Mouse (Mus musculus) neural tube, embryonic 12.5 days (tissue): ENCODE measurements around the gene Amotl2. TPM values are rescaled to one million over a fixed set of nuclear protein-coding genes. Genes with fewer than 3 reads are reported as not detected.

Experiments
- ATAC-seq: fragments of 200-750 bp; cut with Nextera tagmentation; 2 replicates; pipeline ENCODE4 v1.8.0; 2017; ENCODE audit warnings: low read depth, mild to moderate bottlenecking, moderate TSS enrichment, moderate library complexity; ENCODE audit not compliant: low FRiP score
- H3K27ac ChIP-seq: fragments of 300-500 bp; sonication (generic); 2 replicates; pipeline ENCODE4 v1.5.1; 2016
- H3K27me3 ChIP-seq: fragments of 300-500 bp; sonication (generic); replicated peaks from 2 replicates; pipeline ENCODE4 v1.6.1; 2016; ENCODE audit warnings: mild to moderate bottlenecking
- H3K36me3 ChIP-seq: fragments of 300-500 bp; sonication (generic); 2 replicates; pipeline ENCODE4 v1.6.1; 2016; ENCODE audit warnings: mild to moderate bottlenecking
- H3K4me1 ChIP-seq: fragments of 300-500 bp; sonication (generic); 2 replicates; pipeline ENCODE4 v1.6.1; 2016
- H3K4me2 ChIP-seq: fragments of 300-500 bp; sonication (generic); replicated peaks from 2 replicates; pipeline ENCODE4 v1.6.1; 2016; ENCODE audit warnings: mild to moderate bottlenecking
- H3K4me3 ChIP-seq: fragments of 300-500 bp; sonication (generic); 2 replicates; pipeline ENCODE4 v1.5.1; 2016
- H3K9ac ChIP-seq: fragments of 300-500 bp; sonication (generic); 2 replicates; pipeline ENCODE4 v1.6.1; 2016; ENCODE audit warnings: mild to moderate bottlenecking
- H3K9me3 ChIP-seq: fragments of 300-500 bp; sonication (generic); 2 replicates; pipeline ENCODE4 v1.6.1; 2016; ENCODE audit warnings: mild to moderate bottlenecking
- WGBS: fragments of 180-500 bp; shearing (Covaris S2); methylation state at CpG from one replicate; pipeline ENCODE4 v1.1.7; 2016; 5-methylcytosine and 5-hydroxymethylcytosine counted together
- polyA plus RNA-seq: library from polyadenylated mRNA; unstranded; fragments of >200 nt; fragmentation: Nextera tagmentation; extraction: Ambion mirVana; gene quantifications from 2 replicates; pipeline ENCODE4 v1.2.1, GENCODE M21; 2016

The Amotl2 gene
- polyA plus RNA-seq, 1 experiment from 2014 or later, result 129 TPM

DNA sequence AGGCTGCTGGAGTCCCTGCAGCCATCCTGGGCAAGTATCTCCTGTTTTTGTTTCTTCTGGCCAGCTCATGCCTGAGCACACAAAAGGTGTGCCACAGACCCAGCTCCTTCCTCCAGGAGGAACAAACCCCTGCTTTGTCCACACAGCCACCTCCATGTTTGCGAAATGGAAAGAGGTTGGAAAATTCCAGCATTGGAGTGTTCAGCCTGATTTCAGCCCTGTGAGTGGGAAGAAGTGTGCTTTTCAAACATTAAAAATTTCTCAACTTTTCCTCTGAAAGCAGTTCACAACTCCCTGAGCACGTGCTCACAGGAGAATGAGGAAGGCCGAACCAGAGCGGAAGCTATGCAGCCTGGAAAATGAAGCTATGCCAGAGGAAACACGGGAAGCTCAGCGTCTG, 15.4 kb upstream of the Amotl2 start:
- 92% methylated on average over 6 of the region's 6 CpGs for WGBS
- H3K36me3 ChIP-seq, result no peaks in the 10 kb centered on the region
- no peak overlapping the region for H3K27ac ChIP-seq
- H3K4me1 ChIP-seq, result no peaks in the 10 kb centered on the region
- ATAC-seq, result no peak
- H3K9me3 ChIP-seq, result 0 out of 2 replicates have a peak, but pooled peaks cover 6% of the 10 kb centered on the region
- H3K4me3 ChIP-seq, result no peak overlapping the region
- no peak overlapping the region for H3K9ac ChIP-seq
- H3K4me2 ChIP-seq, result no peak overlapping the region
- H3K27me3 ChIP-seq, result no peaks in the 10 kb centered on the region

- H3K9ac ChIP-seq, result no peak overlapping the region
- H3K4me3 ChIP-seq, result no peak overlapping the region
- H3K27ac ChIP-seq, result no peak overlapping the region
- no peaks in the 10 kb centered on the region for H3K36me3 ChIP-seq
- no peaks in the 10 kb centered on the region for H3K27me3 ChIP-seq
- H3K4me1 ChIP-seq, result peaks cover 11% of the 10 kb centered on the region
- no peaks in the 10 kb centered on the region for H3K9me3 ChIP-seq
- WGBS, result 74% methylated on average over 15 of the region's 15 CpGs
- ATAC-seq, result no peak
- no peak overlapping the region for H3K4me2 ChIP-seq
These were observed 6.9 kb upstream of the Amotl2 start for GRCm38 (mm10) chr9:102709504-102710135.

DNA sequence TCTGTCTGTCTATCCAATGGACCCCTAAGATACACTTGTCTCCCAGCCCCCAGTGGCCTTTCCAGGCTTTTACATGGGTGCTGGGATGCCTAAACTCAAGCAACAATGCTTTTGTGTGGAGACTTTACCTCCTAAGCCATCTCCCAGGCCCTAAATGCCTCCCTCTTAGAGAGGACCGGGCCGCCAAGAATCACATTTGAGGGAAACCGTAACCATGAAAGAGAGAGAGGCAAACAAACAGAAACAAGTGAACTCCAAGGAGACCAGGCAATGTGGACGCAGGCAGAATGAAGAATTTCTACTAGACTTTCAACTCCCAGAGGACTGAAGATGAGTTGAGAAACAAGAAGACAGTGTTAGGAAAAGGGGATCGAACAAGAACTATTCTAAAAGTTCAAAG, 6.0 kb upstream of the Amotl2 start:
- Histone ChIP-seq H3K36me3 (no peaks in the 10 kb centered on the region), H3K4me3 (no peak overlapping the region), H3K4me1 (peaks cover 19% of the 10 kb centered on the region), H3K9ac (no peak overlapping the region), H3K9me3 (no peaks in the 10 kb centered on the region), H3K4me2 (no peak overlapping the region), H3K27ac (no peak overlapping the region), H3K27me3 (no peaks in the 10 kb centered on the region)
- ATAC-seq, result no peak
- WGBS, result 69% methylated on average over 5 of the region's 5 CpGs

- no peak overlapping the region for H3K4me3 ChIP-seq
- H3K36me3 ChIP-seq, result no peaks in the 10 kb centered on the region
These were observed 2.7 kb upstream of the Amotl2 start for GRCm38 (mm10) chr9:102713797-102714196.

GRCm38 (mm10) chr9:102714893-102715505, 1.5 kb upstream of the Amotl2 start:
- Histone ChIP-seq H3K9ac (no peak overlapping the region), H3K4me2 (no peak overlapping the region; the same call in 1 of the 2 replicates), H3K36me3 (peaks cover 2% of the 10 kb centered on the region), H3K27ac (no peak overlapping the region), H3K4me1 (peaks cover 30% of the 10 kb centered on the region), H3K9me3 (no peaks in the 10 kb centered on the region), H3K4me3 (no peak overlapping the region), H3K27me3 (no peaks in the 10 kb centered on the region)
- no peak for ATAC-seq
- 5% methylated on average over 7 of the region's 7 CpGs for WGBS

More at GRCm38 (mm10) chr9:102713797-102714196, 2.7 kb upstream of the Amotl2 start:
- no peaks in the 10 kb centered on the region for H3K9me3 ChIP-seq
- no peak overlapping the region for H3K27ac ChIP-seq
- no peak overlapping the region for H3K9ac ChIP-seq
- H3K4me1 ChIP-seq, result peaks cover 30% of the 10 kb centered on the region
- no peak for ATAC-seq
- no peaks in the 10 kb centered on the region for H3K27me3 ChIP-seq
- H3K4me2 ChIP-seq, result no peak overlapping the region
- WGBS, result 41% methylated on average over 2 of the region's 2 CpGs

DNA sequence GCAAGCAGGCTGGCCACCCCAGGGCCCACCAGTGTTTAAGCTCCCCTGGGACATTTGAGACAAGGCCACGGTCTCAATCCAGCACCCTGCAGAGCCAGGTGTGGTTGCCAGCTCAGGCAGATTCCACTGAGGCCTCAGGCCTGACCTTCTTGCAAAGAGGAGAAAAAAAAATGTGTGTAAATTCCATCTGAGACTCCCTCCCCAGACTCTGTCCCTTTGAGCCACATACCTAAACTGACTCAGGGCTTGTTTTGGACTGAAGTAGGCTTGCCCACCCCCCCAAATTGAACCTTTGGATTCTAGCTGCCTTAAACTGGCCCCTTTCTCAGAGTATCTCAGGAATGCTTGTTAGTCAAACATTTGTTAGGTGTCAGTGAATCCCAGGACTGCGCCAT, 969 bp upstream of the Amotl2 start:
- Histone ChIP-seq H3K4me3 (no peak overlapping the region), H3K9ac (no peak overlapping the region), H3K4me1 (peaks cover 36% of the 10 kb centered on the region), H3K9me3 (no peaks in the 10 kb centered on the region), H3K36me3 (peaks cover 7% of the 10 kb centered on the region), H3K27ac (no peak overlapping the region), H3K4me2 (no peak overlapping the region), H3K27me3 (no peaks in the 10 kb centered on the region)
- ATAC-seq, result no peak
- 53% methylated on average over 2 of the region's 2 CpGs for WGBS

GRCm38 (mm10) chr9:102717164-102717885, 853 bp downstream of the Amotl2 start:
- peak; percentile 83 for ATAC-seq
- H3K9me3 ChIP-seq, result no peaks in the 10 kb centered on the region
- peaks cover 25% of the 10 kb centered on the region for H3K36me3 ChIP-seq
- H3K4me1 ChIP-seq, result peaks cover 48% of the 10 kb centered on the region
- H3K27ac ChIP-seq, result peak overlapping the region; percentile 89
- H3K9ac ChIP-seq, result peak overlapping the region; percentile 97
- WGBS, result under 1% methylated on average over 50 of the region's 50 CpGs
- peak overlapping the region; percentile 93 for H3K4me3 ChIP-seq
- H3K4me2 ChIP-seq, result peak overlapping the region; percentile 93
- H3K27me3 ChIP-seq, result no peaks in the 10 kb centered on the region

- Histone ChIP-seq H3K9ac (peak overlapping the region; percentile 97), H3K27ac (peak overlapping the region; percentile 89), H3K4me3 (peak overlapping the region; percentile 93), H3K36me3 (peaks cover 32% of the 10 kb centered on the region), H3K4me2 (peak overlapping the region; percentile 93), H3K4me1 (peaks cover 55% of the 10 kb centered on the region), H3K9me3 (no peaks in the 10 kb centered on the region), H3K27me3 (no peaks in the 10 kb centered on the region)
- peak; percentile 63 for ATAC-seq
- under 1% methylated on average over 52 of the region's 52 CpGs for WGBS
These were observed 1.6 kb downstream of the Amotl2 start for GRCm38 (mm10) chr9:102717886-102718643.

GRCm38 (mm10) chr9:102718676-102719075, 2.2 kb downstream of the Amotl2 start:
- no peak for ATAC-seq
- Histone ChIP-seq H3K4me2 (peak overlapping the region; percentile 93), H3K36me3 (peaks cover 39% of the 10 kb centered on the region), H3K4me1 (peaks cover 61% of the 10 kb centered on the region), H3K9ac (peak overlapping the region; percentile 97), H3K4me3 (peak overlapping the region; percentile 93), H3K27me3 (no peaks in the 10 kb centered on the region), H3K27ac (peak overlapping the region; percentile 89), H3K9me3 (no peaks in the 10 kb centered on the region)
- WGBS, result under 1% methylated on average over 21 of the region's 21 CpGs

DNA sequence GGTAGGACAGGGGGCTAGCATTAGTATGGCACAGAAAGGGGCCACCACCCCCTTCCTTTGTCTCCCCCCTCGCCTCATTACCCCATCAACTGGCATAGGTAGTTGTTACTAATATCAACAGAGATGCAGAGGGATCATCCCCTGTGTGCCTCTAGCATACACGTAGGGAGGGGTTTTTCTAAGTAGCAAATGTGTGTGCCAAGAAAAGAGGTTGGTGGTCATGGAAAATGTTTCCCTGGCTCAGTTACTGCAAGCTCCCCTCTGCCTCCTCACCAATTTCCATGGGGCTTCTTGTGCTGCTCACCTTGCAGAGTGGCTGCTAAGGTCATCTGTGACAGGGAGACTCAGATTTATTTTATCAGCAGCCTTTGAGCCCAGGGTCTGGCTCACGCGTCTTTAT, 2.6 kb downstream of the Amotl2 start:
- H3K4me1 ChIP-seq, result peaks cover 65% of the 10 kb centered on the region
- H3K36me3 ChIP-seq, result peaks cover 43% of the 10 kb centered on the region
- no peaks in the 10 kb centered on the region for H3K9me3 ChIP-seq
- H3K4me3 ChIP-seq, result peak overlapping the region; percentile 93
- H3K9ac ChIP-seq, result peak overlapping the region; percentile 97
- ATAC-seq, result no peak
- WGBS, result 2% methylated on average over 4 of the region's 4 CpGs
- H3K4me2 ChIP-seq, result peak overlapping the region; percentile 93
- H3K27ac ChIP-seq, result peak overlapping the region; percentile 89; the same call in 1 of the 2 replicates
- no peaks in the 10 kb centered on the region for H3K27me3 ChIP-seq

DNA sequence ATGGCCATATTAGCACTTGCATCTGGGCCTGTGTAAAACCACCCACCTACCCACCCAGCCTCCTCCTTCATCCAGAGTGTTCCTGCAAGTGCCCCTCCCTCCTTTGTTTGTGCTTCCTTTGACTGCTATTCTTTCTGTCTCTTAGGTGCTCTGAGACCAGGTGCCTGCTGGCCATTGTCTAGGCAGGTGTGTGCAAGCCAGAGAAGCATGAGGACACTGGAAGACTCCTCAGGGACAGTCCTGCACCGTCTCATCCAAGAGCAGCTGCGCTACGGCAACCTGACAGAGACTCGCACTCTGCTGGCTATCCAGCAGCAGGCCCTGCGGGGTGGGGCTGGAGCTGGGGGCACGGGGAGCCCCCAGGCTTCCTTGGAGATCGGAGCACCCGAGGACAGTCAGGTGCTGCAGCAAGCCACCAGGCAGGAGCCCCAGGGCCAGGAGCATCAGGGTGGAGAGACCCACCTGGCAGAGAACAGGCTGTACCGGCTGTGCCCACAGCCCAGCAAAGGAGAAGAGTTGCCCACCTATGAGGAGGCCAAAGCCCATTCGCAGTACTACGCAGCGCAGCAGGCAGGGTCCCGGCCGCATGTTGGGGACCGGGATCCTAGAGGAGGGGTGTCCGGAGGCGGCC, 3.6 kb downstream of the Amotl2 start:
- Histone ChIP-seq H3K4me1 (peaks cover 72% of the 10 kb centered on the region), H3K36me3 (peaks cover 52% of the 10 kb centered on the region), H3K4me2 (peak overlapping the region; percentile 93), H3K27me3 (no peaks in the 10 kb centered on the region), H3K27ac (peak overlapping the region; percentile 7; the same call in 1 of the 2 replicates), H3K9ac (peak overlapping the region; percentile 97), H3K9me3 (no peaks in the 10 kb centered on the region), H3K4me3 (peak overlapping the region; percentile 93)
- ATAC-seq, result no peak
- 76% methylated on average over 17 of the region's 17 CpGs for WGBS
